Mouse (Mus musculus): ENCODE results near the gene Des.

DNA sequence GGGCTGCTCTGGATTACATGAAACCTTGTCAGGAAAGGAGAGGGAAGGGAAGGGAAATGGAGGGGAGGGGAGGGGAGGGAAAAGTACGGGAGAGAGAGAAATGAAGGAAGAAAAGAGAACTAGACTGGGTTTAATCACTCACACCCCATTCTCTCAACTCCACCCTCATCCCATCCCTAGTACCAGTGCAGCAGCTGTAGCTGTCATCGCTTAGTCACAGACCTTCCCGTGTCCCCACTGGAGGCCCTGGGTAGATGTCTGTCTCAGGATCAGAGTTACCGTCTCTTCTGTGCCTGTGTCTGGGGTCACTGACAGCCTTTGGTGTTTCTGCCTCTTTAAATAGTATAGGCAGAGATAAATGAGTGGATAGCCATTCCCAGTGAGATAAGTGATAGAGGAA is 48.1 kb downstream of the Des start:
- TF ChIP-seq UBTF (IDR thresholded peaks at IDR 0.05; ENCODE audit: borderline replicate concordance, insufficient read depth, low read depth, low read length), result no peak
- no peak for TF ChIP-seq NRF1 (IDR thresholded peaks at IDR 0.05; ENCODE audit: insufficient read depth, low read depth, low read length, poor library complexity, severe bottlenecking)
